Mouse (Mus musculus): ENCODE measurements around the gene Samd4.

DNA sequence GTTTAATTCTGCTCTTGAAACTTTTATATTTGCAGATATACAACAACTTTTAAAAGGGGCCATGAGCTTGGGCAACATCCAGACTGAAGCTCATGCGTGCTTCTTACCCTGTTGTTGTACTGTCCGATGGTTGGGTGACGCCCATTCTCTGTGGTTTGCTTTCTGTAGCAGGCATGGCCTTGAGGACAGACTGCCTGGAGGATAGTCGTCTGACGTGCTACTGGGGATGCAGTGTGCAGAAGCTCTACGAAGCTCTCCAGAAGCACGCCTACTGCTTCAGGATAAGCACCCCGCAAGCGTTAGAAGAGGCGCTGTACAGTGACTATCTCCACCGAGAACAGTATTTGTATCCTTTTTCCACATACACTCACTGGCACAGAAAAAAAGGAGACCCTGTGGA lies 36.9 kb upstream of the Samd4 start:
- TF ChIP-seq POLR2A (IDR thresholded peaks at IDR 0.05; ENCODE audit: low read depth, low read length) (no peak), CTCF (conservative IDR thresholded peaks at IDR 0.05; ENCODE audit: insufficient read depth, insufficient read length, low read depth, low read length) (no peak)

All from kidney, adult 2 months (tissue).